Mouse (Mus musculus): Measurements from ENCODE around the gene Tmem255a.

Tmem255a gene

DNA sequence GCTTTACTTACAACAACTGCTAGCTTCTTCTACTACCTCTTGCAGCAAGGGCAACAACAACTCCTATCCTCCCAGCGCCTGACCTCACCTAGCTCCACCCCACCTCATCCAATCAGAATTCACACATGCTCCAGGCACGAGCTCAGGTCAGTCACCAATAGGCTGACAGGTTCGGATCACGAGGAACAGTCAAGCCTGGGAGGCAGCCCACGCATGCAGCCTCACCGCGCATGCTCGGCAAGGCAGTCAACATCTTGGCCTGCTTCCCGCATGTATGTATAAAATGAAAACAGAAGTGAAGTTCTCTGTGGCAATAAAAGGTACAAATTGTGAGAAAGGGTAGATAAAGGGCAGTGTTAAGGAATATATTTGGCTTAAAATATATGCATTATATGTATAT lies 86.2 kb downstream of the Tmem255a start:
- DNase-seq (ENCODE audit: low read depth), result no peak

DNA sequence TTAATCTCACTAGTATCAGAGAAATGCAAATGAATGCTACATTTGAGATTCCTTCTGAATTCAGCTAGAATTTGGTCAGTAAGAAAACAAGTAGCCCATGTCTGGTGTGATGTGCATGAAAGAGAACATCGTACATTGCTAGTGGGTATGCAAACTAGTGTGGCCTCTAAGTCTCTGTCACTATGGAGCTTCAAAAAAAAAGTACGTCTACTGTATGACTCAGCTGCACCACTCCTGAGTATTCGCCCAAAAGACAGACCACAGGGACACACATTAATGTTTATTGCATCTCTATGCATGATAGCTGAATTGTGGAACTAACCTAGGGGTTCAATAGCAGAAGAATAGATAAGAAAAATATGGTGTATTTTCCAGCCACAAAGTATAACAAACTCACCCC lies 86.9 kb downstream of the Tmem255a start:
- no peak for DNase-seq (ENCODE audit: low read depth)

DNA sequence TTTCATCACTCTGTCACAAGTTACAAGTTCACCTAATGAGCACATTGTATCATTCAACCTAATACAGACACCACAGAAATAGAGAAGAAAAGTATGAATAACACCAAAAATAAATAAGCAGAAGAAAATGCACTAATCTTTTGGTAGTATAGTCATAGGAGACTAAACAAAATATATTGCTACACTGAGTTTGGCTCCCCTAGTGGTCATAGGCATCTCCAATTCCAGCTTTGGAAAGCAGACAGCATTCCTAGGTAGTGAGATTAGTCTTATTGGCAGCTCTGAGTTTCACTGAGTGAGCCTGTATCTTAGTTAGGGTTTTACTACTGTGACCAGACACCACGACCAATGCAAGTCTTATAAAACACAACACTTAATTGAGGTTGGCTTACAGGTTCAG lies 93.1 kb downstream of the Tmem255a start:
- no peak for DNase-seq (ENCODE audit: low read depth)

Data from induced T-regulatory cell, adult 2 months (primary cell).